Mouse (Mus musculus): ENCODE measurements around the gene Wasf3. TPM values are rescaled to one million over a fixed set of nuclear protein-coding genes. Genes with fewer than 3 reads are reported as not detected.

Gene Wasf3
- total RNA-seq (2014; fragmentation: Nextera tagmentation) (not detected in 2 replicates), total RNA-seq (2017) (not detected in 2 replicates)

DNA sequence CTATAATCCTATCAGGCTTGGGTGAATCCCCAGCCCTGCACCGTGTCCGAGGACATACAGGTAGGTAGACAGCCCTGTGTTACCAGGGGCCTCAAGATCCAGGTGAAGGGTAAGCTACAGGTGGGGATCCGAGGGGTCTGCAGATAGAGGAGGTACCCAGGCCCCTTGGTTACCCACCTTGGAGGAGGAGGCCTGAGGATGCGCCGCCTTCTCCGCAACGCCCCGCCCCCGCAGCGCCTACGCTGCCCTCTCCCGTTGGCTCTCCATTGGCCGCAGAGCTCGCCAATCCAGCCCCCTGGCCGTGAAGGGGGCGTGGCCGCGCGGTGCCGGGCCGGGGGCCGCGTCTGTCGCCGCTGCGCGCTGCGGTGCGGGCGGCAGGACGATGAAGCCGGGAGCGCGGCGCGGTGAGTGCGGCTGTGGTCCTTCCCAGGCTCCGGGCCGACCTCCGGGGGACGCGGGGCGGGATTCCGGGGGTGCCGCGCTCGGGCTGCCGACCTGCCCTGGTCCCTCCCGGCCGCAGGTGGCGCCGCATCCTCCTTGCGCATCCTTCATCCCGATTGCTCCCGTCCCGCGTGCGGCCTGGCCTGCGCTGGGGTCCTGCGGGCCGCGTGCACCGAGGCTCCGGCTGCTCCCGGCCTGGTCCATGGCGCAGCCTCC is at the start of gene Wasf3:
Wasf3 (plus strand) TSS at position 51 of the 657 bp plus-strand sequence.
- peak; percentile 55 for ATAC-seq (replicated peaks; ENCODE audit: poor library complexity, severe bottlenecking)

DNA sequence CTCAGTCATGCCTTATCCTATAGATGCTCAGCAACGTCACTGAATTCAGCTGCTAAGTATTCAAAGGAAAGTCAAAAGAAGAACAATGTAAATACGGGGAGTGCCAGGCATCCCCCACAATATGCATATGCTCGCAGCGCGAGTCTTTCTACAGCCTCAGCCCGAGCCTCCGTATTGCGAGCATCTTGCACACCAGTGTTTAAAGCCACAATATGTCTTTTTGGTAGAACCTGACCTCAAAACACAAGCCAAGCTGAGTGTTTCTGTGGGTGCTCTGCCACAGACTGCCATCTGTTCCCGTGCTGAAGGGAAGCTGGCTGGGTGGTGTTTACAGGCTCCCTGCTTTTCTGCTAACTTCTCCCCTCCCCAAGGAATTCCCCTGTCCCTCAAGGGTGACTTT is 46.7 kb upstream of the Wasf3 start:
- ATAC-seq (replicated peaks; ENCODE audit: poor library complexity, severe bottlenecking) = no peak

GRCm38 (mm10) chr5:146340037-146340436 is 44.7 kb upstream of the Wasf3 start:
- no peak for ATAC-seq (replicated peaks; ENCODE audit: poor library complexity, severe bottlenecking)

DNA sequence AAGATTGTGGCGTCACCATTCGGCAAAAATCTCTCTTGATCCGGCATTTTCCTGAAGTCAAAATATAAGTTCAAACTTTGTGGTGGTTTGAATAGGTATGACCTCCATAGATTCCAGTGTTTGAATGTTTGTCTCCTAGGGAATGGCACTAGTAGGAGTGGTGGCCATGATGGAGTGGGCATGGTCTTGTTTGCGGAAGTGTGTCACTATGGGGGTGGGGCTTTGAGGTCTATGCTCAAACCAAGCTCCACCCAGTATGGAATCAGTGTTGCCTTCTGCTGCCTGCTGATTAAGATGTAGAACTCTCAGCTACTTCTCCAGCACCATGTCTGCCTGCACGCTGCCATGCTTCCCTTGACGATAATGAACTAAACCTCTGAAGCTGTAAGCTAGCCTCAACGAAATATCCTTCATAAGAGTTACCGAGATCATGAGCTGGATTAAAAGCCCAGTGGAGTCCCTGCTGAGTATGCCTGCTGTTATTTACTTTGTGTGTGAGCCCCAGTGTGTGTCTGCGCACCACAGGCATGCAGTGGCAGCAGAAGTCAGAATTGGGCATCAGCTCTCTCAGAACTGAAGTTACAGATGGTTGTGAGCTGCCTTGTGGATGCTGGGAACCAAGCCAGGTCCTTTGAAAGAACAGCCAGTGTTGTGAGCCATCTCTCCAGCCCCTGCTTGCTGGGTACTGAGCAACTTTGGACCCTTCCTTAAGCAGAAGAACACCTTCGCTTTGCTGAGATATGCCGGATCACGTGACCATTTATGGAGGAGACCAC is 39.7 kb upstream of the Wasf3 start:
- ATAC-seq (replicated peaks; ENCODE audit: poor library complexity, severe bottlenecking) = no peak

DNA sequence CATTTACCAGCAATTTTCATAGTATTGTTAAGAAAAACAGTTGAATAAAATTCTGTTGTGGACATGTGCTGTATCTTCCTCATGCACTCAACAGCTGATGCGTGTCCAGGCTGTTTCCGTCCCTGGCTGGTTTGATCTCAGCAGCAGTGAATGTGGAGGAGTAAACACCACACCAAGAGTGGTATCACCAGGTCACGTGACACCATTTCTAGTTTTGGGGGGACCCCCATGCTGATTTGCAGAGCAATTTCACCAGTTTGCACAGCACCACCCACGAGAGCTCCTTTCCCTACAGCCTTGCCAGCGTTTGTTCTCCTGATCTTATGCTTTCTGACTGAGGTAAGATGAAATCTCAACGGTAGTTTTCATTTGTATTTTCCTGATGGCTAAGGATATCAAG is 37.7 kb upstream of the Wasf3 start:
- ATAC-seq (replicated peaks; ENCODE audit: poor library complexity, severe bottlenecking) = no peak

DNA sequence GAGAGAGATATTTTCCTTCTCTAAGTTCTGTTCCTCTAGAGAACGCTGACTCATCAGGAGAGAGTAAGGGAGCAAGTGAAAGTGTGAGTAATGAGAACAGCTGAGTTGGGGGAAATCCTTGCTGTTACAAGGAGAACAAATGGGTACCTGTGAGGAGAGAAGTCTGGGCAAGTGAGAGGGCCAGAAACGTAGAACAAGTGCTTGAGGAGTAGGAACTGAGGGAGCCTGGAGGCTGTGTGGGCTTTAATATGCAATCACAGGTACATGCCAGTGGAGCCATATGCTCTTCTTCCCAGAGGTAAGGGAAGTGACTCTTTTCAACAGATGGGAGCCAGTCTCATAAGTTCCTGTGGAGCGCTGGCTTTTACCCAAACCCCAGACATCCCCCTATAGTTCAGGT is 35.6 kb upstream of the Wasf3 start:
- no peak for ATAC-seq (replicated peaks; ENCODE audit: poor library complexity, severe bottlenecking)

DNA sequence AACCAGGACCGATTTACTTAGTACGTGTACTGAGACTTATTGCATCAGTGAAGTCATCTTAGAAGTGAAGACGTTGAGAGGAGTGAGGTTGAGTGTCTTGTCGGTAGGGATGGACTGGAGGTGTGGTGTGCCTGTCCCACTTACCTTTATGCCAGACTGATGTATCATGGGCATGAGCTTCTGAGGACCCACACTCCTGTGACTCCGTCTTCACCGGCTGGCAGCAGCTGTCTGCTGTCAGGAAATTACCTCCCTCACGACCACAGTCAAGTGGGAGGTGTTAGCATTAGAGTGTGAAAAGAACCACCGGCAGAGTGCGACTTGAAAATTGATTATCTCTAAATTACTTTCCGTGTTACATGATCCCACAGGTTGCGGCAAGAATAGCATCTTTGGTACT is 34.0 kb upstream of the Wasf3 start:
- ATAC-seq (replicated peaks; ENCODE audit: poor library complexity, severe bottlenecking) = no peak

- ATAC-seq (replicated peaks; ENCODE audit: poor library complexity, severe bottlenecking) = no peak
Observed at GRCm38 (mm10) chr5:146352006-146352405, 32.8 kb upstream of the Wasf3 start.

GRCm38 (mm10) chr5:146360386-146360785 is 24.4 kb upstream of the Wasf3 start:
- no peak for ATAC-seq (replicated peaks; ENCODE audit: poor library complexity, severe bottlenecking)

DNA sequence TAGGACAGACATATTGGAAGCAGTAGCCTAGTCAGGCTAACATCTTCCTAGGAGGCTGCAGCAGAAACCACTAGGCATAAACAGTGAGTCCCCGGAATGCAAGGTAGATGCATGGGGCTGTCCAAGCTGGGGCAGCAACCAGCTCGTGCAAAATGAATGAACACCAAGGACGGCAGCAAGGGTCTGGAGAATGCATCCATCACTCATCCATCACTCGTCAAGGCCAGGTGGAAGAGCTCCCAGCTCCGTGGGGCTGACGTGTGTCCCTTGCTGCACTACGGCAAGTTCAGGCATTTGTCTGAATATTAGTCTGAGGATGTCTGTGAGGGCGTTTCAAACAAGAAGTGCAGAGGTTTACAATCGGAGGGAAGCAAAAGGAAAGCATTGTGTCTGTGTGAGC is 22.1 kb upstream of the Wasf3 start:
- no peak for ATAC-seq (replicated peaks; ENCODE audit: poor library complexity, severe bottlenecking)

DNA sequence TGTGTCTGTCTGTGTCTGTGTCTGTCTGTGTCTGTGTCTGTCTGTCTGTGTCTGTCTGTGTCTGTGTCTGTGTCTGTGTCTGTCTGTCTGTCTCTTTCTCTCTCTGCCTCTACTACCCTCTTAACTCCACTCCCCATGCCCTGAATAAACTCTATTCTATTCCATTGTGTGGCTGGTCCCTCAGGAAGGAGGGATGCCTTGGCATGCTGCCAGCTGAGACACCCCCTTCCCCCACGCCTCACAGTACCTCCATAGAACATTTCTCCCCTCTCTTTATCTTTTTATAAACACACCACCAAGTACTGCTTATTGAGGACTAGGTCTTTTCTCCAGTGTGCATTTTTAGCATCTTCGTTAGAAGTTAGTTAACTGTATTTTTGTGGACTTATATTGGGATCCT is 16.4 kb upstream of the Wasf3 start:
- ATAC-seq (replicated peaks; ENCODE audit: poor library complexity, severe bottlenecking) = no peak

GRCm38 (mm10) chr5:146368971-146369370 is 15.8 kb upstream of the Wasf3 start:
- no peak for ATAC-seq (replicated peaks; ENCODE audit: poor library complexity, severe bottlenecking)

- ATAC-seq (replicated peaks; ENCODE audit: poor library complexity, severe bottlenecking) = no peak
Observed at GRCm38 (mm10) chr5:146370794-146371193, 14.0 kb upstream of the Wasf3 start.

- no peak for ATAC-seq (replicated peaks; ENCODE audit: poor library complexity, severe bottlenecking)
Observed at GRCm38 (mm10) chr5:146373238-146373637, 11.5 kb upstream of the Wasf3 start.

- no peak for ATAC-seq (replicated peaks; ENCODE audit: poor library complexity, severe bottlenecking)
Observed at GRCm38 (mm10) chr5:146376601-146377000, 8.2 kb upstream of the Wasf3 start.

DNA sequence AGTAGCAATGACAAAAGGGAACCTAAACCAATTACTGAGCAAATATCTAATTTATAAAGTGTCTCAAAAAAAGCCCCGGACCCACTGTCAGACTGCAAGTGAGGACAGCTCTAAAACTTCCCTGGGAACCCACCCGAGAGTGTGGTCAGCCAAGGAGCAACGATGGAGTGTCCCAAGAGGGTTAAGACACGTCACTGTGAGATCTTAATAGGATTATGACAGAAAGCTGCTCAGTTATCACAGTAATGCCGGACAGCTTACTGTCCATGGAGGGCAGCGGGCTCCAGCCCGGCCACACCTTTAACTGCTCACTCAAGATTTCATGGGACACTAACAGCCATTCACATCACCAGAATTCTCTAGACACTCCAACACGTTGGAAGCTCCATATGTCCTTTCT is 4.7 kb upstream of the Wasf3 start:
- no peak for ATAC-seq (replicated peaks; ENCODE audit: poor library complexity, severe bottlenecking)

DNA sequence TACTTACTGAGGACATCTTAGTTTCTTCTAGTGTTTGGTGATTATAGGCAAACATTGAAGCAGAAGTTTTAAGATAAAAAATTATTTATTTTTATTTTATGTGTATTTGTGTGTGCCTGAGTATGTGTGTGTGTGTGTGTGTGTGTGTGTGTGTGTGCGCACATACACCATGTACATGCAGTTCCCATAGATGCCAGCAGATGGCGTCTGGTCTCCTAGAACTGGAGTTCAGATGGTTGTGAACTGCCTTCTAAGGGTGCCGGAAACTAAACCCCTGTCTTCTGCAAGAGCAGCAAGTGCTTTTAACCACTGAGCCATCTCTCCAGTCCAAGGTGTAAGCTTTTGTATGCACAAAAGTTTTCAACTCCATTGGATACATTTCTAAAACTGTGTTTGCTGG is 2.5 kb upstream of the Wasf3 start:
- ATAC-seq (replicated peaks; ENCODE audit: poor library complexity, severe bottlenecking) = no peak

GRCm38 (mm10) chr5:146383401-146383800 is 1.4 kb upstream of the Wasf3 start:
- ATAC-seq (replicated peaks; ENCODE audit: poor library complexity, severe bottlenecking) = no peak

DNA sequence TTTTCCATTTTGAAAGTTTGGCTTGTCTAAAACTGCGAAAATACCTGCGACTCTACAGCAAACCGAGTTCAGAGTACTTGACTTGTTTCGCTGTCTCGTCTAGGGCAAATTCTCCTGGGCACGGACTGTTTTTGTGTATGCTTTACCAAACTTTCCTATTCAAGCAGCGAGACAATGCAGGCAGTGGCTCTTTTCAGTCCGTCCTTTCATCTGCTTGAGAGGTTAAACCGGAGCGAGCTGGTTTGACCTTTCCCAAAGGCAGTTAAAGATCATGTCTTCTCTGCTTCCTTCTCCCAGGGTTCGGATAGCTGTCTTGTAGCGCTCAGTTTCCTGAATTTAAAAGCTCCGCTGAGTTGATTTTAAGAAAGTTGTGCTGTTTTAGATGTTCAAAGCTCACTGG is 1.2 kb downstream of the Wasf3 start:
- no peak for ATAC-seq (replicated peaks; ENCODE audit: poor library complexity, severe bottlenecking)

DNA sequence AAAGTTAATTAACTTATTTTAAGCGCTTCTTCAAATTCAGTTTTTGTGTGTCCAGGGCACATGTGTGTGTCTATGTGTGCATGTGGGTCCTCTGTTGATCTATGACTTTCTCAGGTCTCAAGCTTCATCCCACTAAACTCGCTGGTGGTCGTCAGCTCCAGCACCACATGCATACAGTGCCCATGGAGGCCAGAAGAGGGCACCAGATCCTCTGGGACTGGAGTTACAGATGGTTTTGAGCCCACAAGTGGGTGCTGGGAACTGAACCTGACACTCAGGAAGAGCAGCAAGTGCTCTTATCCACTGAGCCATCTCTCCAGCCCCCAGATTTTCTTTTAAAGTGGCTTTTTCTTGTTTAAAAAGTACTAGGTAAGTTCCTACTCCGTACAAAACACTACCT is 2.1 kb downstream of the Wasf3 start:
- ATAC-seq (replicated peaks; ENCODE audit: poor library complexity, severe bottlenecking) = no peak

- no peak for ATAC-seq (replicated peaks; ENCODE audit: poor library complexity, severe bottlenecking)
Observed at GRCm38 (mm10) chr5:146394563-146394962, 9.8 kb downstream of the Wasf3 start.

GRCm38 (mm10) chr5:146397253-146397652 is 12.5 kb downstream of the Wasf3 start:
- no peak for ATAC-seq (replicated peaks; ENCODE audit: poor library complexity, severe bottlenecking)
